Mouse (Mus musculus): ENCODE measurements around the gene Arl4d.
"Not testable (repeated sequence)": the region's sequence is repeated elsewhere in the genome, so short reads cannot be mapped to it uniquely, and the experiment has no call there.

DNA sequence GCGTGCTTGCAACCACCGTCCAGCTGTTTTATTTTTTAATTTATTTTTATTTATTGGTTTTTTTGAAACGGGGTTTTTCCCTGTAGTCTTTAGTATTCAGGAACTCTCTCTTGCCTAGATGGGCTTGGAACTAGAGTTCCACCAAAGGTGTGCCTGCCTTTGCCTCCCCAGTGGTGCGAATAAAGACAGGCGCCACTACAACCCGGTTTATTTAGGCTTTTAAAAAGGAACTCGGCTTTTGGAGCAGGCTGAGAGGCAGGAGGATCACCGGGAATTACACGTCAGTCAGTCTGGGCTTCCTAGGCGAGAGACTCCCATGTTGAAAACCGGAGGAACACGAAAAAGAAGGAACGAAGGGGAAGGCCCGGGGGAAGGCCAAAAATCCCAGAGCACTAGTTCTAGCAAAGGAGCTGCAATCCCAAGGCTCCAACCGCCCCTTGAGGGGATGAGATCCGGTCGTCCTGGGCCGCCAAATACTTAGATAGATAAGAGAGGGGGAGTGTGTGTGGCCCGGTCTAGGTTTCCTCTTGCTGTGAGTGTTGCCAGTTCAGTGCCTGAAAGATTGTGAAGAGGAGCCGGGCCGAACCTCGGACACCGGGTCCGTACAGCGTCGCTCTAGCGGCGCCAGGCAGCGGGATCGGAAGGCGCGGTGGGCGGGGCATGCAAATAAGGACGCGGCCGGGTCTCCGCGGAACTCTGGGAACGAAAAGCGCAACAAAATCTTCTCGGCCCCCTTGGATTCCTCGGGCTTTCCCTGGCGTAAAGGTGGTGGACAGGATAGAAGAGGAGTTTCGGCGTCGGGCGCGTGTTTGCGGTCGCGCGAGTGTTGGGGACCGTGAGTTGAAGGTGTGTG lies 24.3 kb upstream of the Arl4d start:
- TF ChIP-seq CTCF (IDR thresholded peaks at IDR 0.05; ENCODE audit: borderline replicate concordance, control insufficient read depth, extremely low read depth, insufficient read depth, low read length, poor library complexity); POLR2A (IDR thresholded peaks at IDR 0.05; ENCODE audit: control insufficient read depth, extremely low read depth, insufficient read depth, low read length, poor library complexity): not testable (repeated sequence)

Measured in thymus, adult 2 months (tissue).